Mouse (Mus musculus) gastrocnemius, adult 2 months (tissue): ENCODE measurements at regions not wholly inside any gene's neighbourhood (a gene's known extent, or its start where the extent isn't known, plus 50 kb on each side); places are given as distances from the start of the nearest gene placed in this dataset.

Experiments
- DNase-seq: peaks from one replicate; pipeline ENCODE4 v3.0.0; 2022
- H3K27ac ChIP-seq: fragments of 200-600 bp; 2 replicates; pipeline ENCODE4 v1.8.1; 2022; ENCODE audit warnings: mild to moderate bottlenecking
- H3K4me3 ChIP-seq: fragments of 200-600 bp; 2 replicates; pipeline ENCODE4 v1.8.1; 2022; ENCODE audit warnings: mild to moderate bottlenecking, moderate library complexity
- CTCF ChIP-seq: fragments of 200-600 bp; IDR thresholded peaks from 2 replicates; pipeline ENCODE4 v1.8.1; 2022; ENCODE audit warnings: antibody characterized with exemption, mild to moderate bottlenecking, moderate library complexity
- intact Hi-C: fragments of 180-260 bp; cut with DNase I; formaldehyde crosslinking; loops from one replicate; pipeline ENCODE4 v1.15.1; 2025

DNA sequence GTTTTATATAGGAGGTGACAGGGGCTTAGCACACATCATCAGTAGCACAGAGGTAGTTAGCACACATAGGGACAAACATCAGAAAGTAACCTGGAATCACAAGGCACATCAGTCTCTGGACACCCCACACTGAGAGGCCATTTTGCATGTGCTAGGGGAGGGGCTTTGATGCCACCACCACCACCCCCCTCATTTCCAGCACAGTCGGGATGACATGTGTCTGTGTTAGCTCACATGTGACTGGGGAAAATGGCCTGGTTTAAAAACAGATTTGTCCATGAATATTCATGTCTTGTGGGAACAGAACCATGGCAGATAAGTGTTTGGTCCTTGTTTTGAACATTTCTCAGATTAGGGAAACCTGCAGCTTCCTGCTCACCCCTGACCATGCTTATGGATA, 172.9 kb upstream of the Ppp2r2d start:
- Histone ChIP-seq H3K27ac (no peak overlapping the region), H3K4me3 (no peak overlapping the region)
- no peak for TF ChIP-seq CTCF
- intact Hi-C loops: no loop called here
- DNase-seq: no peak

DNA sequence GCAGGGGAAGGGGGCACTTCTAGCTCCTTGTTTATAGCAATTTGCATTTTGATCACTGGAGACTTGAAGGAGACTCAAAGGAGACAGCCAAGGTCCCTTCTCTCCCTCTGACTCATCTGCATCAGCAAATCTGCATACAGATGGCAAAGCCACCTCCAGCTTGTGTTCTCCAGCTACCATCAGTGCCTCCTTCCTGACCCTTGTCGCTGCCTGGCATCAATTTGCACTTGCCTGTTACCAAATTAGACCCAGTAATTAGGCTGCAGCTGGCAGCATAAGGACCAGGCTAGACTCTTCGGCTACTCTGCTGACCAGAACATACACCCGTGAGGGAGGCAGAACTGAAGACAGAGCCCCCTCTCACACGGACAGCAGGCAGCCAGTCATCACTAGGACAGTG, 177.5 kb upstream of the Ppp2r2d start:
- DNase-seq: no peak
- intact Hi-C loops: no loop called here
- TF ChIP-seq CTCF: no peak

DNA sequence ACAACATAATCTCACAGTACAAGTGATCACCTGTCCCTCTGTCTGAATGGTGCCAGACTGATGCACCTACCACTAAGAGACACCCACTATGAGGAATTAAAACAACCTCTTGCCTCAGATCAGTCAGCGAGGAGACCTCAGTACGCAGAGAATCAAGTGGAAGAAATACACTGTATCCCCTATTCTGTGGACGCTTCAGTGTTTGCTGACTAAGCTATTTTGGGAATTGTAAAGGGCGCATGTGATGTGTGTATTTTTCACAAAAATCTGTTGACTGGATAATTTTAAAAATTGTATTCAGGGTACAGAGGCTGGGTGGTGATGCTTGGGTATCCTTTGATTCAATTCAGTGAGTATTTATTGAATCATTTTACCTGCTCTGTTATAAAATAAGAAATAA, 185.8 kb upstream of the Ppp2r2d start:
- no peak overlapping the region for H3K4me3 ChIP-seq
- DNase-seq: no peak
- H3K27ac ChIP-seq: no peak overlapping the region
- intact Hi-C loops: no loop called here
- TF ChIP-seq CTCF: no peak

More for the DNA sequence above, 177.5 kb upstream of the Ppp2r2d start:
- Histone ChIP-seq H3K27ac (no peak overlapping the region), H3K4me3 (no peak overlapping the region)

- Histone ChIP-seq H3K27ac (no peak overlapping the region), H3K4me3 (no peak overlapping the region)
- DNase-seq: no peak
- no peak for TF ChIP-seq CTCF
- intact Hi-C loops: no loop called here
Measured at GRCm38 (mm10) chr7:138657521-138657920, 188.4 kb upstream of the Ppp2r2d start.

- TF ChIP-seq CTCF: no peak
- Histone ChIP-seq H3K4me3 (no peak overlapping the region), H3K27ac (no peak overlapping the region)
- DNase-seq: no peak
- intact Hi-C loops: no loop called here
Measured at GRCm38 (mm10) chr7:138657076-138657475, 188.8 kb upstream of the Ppp2r2d start.

- Histone ChIP-seq H3K27ac (no peak overlapping the region), H3K4me3 (no peak overlapping the region)
- TF ChIP-seq CTCF: no peak
- no peak for DNase-seq
- intact Hi-C loops: no loop called here
Measured at GRCm38 (mm10) chr7:138655940-138656339, 189.9 kb upstream of the Ppp2r2d start.

- DNase-seq: no peak
- Histone ChIP-seq H3K27ac (no peak overlapping the region), H3K4me3 (no peak overlapping the region)
- intact Hi-C loops: no loop called here
- no peak for TF ChIP-seq CTCF
Measured at GRCm38 (mm10) chr7:138650946-138651345, 194.9 kb upstream of the Ppp2r2d start.

DNA sequence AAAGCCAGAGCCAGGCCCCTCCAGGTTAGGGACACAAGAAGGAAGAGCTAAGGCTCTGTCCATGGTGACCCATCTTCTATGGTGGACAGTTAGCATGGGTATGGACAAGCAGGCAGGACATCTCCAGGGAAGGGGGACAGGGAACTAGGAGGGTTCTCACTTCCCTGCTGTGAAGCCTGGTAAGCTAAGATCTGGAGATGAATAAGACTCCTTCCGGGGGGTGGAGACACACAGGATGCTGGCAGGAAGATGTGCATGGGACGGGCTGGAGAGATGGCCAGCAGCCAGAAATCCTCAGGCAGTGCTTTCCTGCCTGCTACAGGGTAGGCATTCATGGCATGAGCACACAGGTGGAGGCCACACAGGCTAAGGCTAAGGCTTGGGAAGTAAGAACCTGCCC, 198.2 kb upstream of the Ppp2r2d start:
- no peak for DNase-seq
- no peak for TF ChIP-seq CTCF
- Histone ChIP-seq H3K4me3 (no peak overlapping the region), H3K27ac (no peak overlapping the region)
- intact Hi-C loops: no loop called here

DNA sequence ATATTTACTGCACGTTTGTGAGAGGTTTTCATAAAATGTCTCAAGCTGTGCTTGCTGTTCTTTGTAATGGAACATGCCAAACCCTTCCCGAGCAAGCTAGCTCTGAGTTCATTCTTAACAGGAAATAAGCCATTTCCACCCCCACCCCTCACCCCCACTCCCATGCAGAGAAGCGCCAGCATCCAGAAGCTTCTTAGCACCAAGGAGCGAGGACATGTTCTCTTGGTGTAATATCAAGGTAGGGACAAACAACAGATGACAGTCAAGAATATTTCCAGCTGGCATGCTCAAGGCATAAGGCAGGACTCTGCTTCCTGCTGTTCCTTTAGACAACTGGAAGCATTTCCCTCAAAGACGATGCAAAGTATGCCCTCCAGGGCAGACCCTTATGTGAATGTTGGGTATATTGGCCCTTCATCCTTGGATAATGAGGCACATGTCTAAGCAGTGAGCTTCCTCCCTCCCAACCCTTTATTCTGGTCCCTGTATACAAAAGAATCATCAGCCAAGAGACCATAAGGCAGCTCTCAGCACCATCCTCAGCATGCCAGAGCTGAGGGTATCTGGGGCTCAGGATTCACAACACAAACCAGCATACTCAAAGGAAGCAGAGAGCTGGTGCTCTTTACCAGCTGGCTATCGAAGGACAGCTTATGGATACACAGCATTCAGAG, 205.2 kb upstream of the Ppp2r2d start:
- no peak for DNase-seq
- intact Hi-C loops: no loop called here
- Histone ChIP-seq H3K27ac (no peak overlapping the region), H3K4me3 (no peak overlapping the region)
- no peak for TF ChIP-seq CTCF

DNA sequence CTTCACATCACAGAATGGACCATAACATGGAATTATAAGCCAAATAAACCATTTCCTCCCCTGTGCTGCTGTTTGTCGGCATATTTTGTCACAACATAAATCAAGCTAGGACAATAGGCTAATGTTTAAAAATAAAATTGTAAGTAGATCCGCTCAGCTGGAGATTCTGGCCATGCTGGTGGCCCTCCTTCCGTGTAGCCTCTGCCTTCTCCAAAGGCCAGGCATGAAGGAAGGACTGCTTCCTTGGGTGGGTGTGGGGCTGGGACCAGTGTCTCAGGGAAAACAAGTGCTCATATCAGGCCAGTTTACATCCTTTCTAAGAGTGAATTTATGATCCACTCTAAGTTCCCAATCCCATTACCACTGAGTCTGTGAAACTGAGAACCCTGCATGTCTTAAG, 206.3 kb upstream of the Ppp2r2d start:
- no peak for DNase-seq
- no peak overlapping the region for H3K4me3 ChIP-seq
- intact Hi-C loops: no loop called here
- TF ChIP-seq CTCF: no peak
- no peak overlapping the region for H3K27ac ChIP-seq

DNA sequence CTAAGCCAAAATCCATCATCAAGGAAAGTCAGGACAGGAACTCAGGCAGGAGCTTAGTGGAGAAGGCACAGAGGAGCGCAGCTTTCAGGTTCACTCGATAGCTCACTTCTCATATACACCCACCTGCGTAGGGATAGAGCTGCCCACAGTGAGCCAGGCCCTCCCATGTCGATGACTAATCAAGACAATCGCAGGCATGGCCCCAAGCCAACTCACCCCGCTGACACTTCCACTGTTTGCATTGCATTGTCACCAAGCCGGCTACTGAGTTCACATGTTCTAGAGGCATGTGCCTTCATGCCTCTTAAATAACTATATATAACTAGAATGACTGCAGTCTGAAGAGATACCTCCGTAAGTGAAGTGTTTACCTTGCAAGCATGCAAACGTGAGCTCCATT, 219.8 kb upstream of the Ppp2r2d start:
- Histone ChIP-seq H3K4me3 (no peak overlapping the region), H3K27ac (no peak overlapping the region)
- no peak for DNase-seq
- no peak for TF ChIP-seq CTCF
- intact Hi-C loops: no loop called here

DNA sequence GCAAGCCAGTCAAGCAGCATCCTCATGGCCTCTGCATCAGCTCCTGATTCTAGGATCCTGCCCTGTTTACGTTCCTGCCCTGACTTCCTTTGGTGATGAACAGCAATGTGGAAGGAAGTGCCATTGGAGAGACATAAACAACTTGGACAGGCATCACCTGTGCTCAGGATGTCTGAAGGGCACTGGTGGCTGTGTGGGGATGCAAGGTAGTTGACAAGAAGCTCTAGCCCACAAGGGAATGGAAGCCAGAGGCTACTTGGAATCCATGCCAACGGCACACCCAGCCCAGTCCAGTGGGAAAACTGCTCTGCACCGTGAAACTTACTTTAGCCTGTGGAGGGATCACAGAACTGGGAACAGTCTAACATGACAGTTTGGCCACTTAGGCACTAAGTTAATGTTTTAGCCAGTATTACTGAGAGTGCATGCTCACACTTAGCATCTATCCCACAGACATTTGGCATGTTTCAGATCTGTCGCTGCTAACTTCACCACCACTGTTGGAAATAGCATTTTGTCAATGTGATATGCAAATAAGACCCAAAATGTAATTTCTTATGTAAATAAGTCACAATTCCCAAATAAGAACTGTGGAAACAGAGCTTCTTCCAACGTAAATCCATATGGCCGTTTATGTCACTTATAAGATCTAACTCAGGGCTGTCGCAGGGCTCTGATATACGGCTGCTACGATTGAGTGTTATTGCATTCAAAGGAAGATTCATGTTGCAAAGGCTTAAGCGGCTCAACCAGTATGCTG, 223.5 kb upstream of the Tcerg1l start:
- intact Hi-C loops: no loop called here
- DNase-seq: no peak
- TF ChIP-seq CTCF: no peak
- Histone ChIP-seq H3K27ac (no peak overlapping the region), H3K4me3 (no peak overlapping the region)

DNA sequence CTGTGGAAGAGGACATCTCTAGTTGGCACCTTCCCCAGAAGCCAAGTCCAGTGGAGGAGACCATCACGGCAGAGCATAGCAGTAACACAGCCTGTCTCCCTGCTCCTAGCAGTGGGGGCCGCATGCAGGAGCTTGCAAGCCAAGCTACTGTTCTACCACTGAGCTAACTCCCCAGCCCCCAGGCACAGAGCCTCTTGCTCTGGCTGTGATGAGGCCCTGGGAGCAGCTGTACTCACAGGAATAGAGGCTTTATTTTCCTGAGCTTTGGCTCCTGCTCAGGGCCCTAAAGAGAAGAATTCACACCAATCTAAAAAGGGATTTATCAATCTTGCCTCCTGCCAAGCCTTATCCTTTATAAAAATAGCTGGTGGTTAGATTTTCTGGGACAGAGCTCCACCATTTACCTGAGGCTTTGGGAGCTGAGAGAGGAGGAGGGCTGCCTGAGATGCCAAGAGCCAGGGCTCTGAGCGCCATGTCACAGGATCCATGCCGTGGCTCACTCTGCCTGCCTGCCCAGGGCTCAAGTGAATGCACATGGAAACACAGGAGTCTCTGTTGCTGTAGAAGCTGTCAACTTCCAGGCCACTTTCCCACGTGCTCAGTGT, 222.7 kb upstream of the Tcerg1l start:
- TF ChIP-seq CTCF: no peak
- intact Hi-C loops: no loop called here
- Histone ChIP-seq H3K4me3 (no peak overlapping the region), H3K27ac (no peak overlapping the region)
- no peak for DNase-seq
